Mouse (Mus musculus) testis, adult 2 months (tissue): Measurements from ENCODE around the gene D1Ertd622e. TPM values are rescaled to one million over a fixed set of nuclear protein-coding genes. Genes with fewer than 3 reads are reported as not detected.

Source experiments
- H3K27ac ChIP-seq: fragments of 200-500 bp; 2 replicates; pipeline ENCODE4 v1.5.1; 2012; ENCODE audit warnings: low read depth, low read length; ENCODE audit not compliant: control insufficient read depth, insufficient read depth
- H3K27me3 ChIP-seq: fragments of 200-500 bp; 2 replicates; pipeline ENCODE4 v1.6.1; 2012; ENCODE audit warnings: mild to moderate bottlenecking, low read length, moderate library complexity; ENCODE audit not compliant: control insufficient read depth, insufficient read depth
- H3K36me3 ChIP-seq: fragments of 200-500 bp; 2 replicates; pipeline ENCODE4 v1.6.1; 2012; ENCODE audit warnings: mild to moderate bottlenecking, low read length; ENCODE audit not compliant: control insufficient read depth, insufficient read depth
- H3K4me1 ChIP-seq: fragments of 200-500 bp; 2 replicates; pipeline ENCODE4 v1.6.1; 2012; ENCODE audit warnings: low read length; ENCODE audit not compliant: control insufficient read depth, insufficient read depth
- H3K4me3 ChIP-seq: fragments of 200-500 bp; 2 replicates; pipeline ENCODE4 v1.5.1; 2012; ENCODE audit warnings: low read depth, mild to moderate bottlenecking, low read length, moderate library complexity, mixed read lengths; ENCODE audit not compliant: control insufficient read depth
- CTCF ChIP-seq: fragments of 200-500 bp; IDR thresholded peaks from 2 replicates; pipeline ENCODE4 v1.5.1; 2012; ENCODE audit warnings: low read depth, mild to moderate bottlenecking, inconsistent platforms, low read length, moderate library complexity; ENCODE audit not compliant: control insufficient read depth, insufficient read depth, insufficient replicate concordance
- POLR2A ChIP-seq: fragments of 200-500 bp; IDR thresholded peaks from 2 replicates; pipeline ENCODE4 v1.6.1; 2012; ENCODE audit warnings: low read depth, mild to moderate bottlenecking, inconsistent platforms, low read length, moderate library complexity; ENCODE audit not compliant: control insufficient read depth
- polyA plus RNA-seq: library from polyadenylated mRNA; depleted of rRNA; stranded (reverse); fragments of >200 nt; gene quantifications from 2 replicates; pipeline ENCODE4 v1.2.3, GENCODE M21; 2012

The D1Ertd622e gene
- polyA plus RNA-seq, 1 experiment = 7.2 TPM

- TF ChIP-seq POLR2A (no peak), CTCF (no peak)
- Histone ChIP-seq H3K36me3 (no peaks in the 10 kb centered on the region), H3K4me3 (no peak overlapping the region), H3K27ac (no peak overlapping the region), H3K27me3 (no peaks in the 10 kb centered on the region), H3K4me1 (no peaks in the 10 kb centered on the region)
Measured at GRCm38 (mm10) chr1:97623214-97623856, 38.5 kb downstream of the D1Ertd622e start.

GRCm38 (mm10) chr1:97622574-97623208 is 39.2 kb downstream of the D1Ertd622e start:
- Histone ChIP-seq H3K36me3 (no peaks in the 10 kb centered on the region), H3K27me3 (no peaks in the 10 kb centered on the region), H3K4me1 (no peaks in the 10 kb centered on the region), H3K27ac (no peak overlapping the region), H3K4me3 (no peak overlapping the region)
- no peak for TF ChIP-seq CTCF

- TF ChIP-seq POLR2A = no peak
- no peak for TF ChIP-seq CTCF
- Histone ChIP-seq H3K27ac (no peak overlapping the region), H3K27me3 (no peaks in the 10 kb centered on the region), H3K36me3 (no peaks in the 10 kb centered on the region), H3K4me3 (no peak overlapping the region), H3K4me1 (no peaks in the 10 kb centered on the region)
Measured at GRCm38 (mm10) chr1:97619621-97620320, 42.1 kb downstream of the D1Ertd622e start.

GRCm38 (mm10) chr1:97615525-97615924 is 46.3 kb downstream of the D1Ertd622e start:
- Histone ChIP-seq H3K4me1 (no peaks in the 10 kb centered on the region), H3K36me3 (no peaks in the 10 kb centered on the region), H3K27ac (no peak overlapping the region), H3K27me3 (no peaks in the 10 kb centered on the region), H3K4me3 (no peak overlapping the region)
- no peak for TF ChIP-seq CTCF
- TF ChIP-seq POLR2A = no peak

- TF ChIP-seq POLR2A = no peak
- no peak for TF ChIP-seq CTCF
- no peak overlapping the region for H3K27ac ChIP-seq
- no peaks in the 10 kb centered on the region for H3K36me3 ChIP-seq
- H3K4me3 ChIP-seq = no peak overlapping the region
- H3K27me3 ChIP-seq = no peaks in the 10 kb centered on the region
- no peaks in the 10 kb centered on the region for H3K4me1 ChIP-seq
Measured at GRCm38 (mm10) chr1:97614531-97615462, 47.1 kb downstream of the D1Ertd622e start.

GRCm38 (mm10) chr1:97611747-97612146 is 50.1 kb downstream of the D1Ertd622e start:
- H3K4me3 ChIP-seq = no peak overlapping the region
- H3K27ac ChIP-seq = no peak overlapping the region
- no peak for TF ChIP-seq POLR2A
- no peak for TF ChIP-seq CTCF
- H3K4me1 ChIP-seq = no peaks in the 10 kb centered on the region
- no peaks in the 10 kb centered on the region for H3K27me3 ChIP-seq
- no peaks in the 10 kb centered on the region for H3K36me3 ChIP-seq
